Mouse (Mus musculus) B cell, adult (primary cell): Measurements from ENCODE around the gene Lrrn2. TPM values are rescaled to one million over a fixed set of nuclear protein-coding genes. Genes with fewer than 3 reads are reported as not detected.

Experiments
- total RNA-seq: library from RNA; stranded (reverse); gene quantifications from 4 replicates; pipeline ENCODE4 v1.2.4, GENCODE M21; 2023; ENCODE audit not compliant: inconsistent age

Gene Lrrn2
- total RNA-seq = not detected in 4 replicates

DNA sequence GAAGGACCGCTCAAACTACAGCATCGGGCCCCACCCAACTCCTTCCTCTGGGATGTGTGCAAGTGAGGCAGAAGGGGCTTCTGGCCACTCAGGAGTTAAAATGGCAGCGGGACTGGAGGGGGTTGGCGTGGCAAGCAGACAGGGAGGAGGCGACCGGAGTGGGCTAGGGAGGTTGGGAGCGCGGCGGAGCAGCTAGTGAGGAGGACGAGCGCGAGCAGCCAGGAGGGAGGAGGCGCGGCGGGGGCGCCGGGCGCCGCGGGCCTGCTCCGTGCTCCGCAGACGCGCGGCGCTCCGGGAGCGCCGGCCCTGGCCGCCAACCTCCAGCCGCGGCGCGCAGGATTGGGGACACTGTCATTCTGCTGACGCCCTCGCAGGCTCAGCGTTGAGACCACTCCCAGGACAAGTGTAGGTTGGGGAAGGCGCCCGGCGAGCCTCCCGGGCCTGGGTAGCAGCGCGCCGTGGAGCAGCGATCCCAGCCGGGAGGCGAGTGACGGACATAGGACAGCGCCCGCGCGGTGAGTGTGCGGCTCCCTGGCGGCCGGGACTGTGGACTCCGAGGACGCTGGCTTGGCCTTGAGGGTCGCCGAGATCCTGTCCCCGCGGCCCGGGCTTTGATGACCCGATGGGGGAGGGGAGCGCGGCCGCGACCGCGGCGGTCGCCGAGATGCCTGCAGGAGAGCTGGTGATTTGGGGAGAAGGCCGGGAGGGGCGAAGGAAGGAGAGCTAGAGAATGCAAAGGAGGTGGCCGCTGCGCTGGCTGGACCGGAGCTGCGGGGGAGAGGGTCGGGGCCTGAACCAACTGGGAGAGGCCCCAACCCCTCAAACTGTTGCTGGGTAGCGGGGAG lies at the start of gene Lrrn2:
Gene Lrrn2, plus strand, starts transcription at position 113 of the 845 bp plus-strand sequence.

Other genes starting within 250 kb of the Lrrn2 start
- 0.06 to 0.19 TPM (median 0.11 TPM) in 4 replicates for gene Nfasc, start 138.5 kb upstream of the Lrrn2 start, total RNA-seq
- gene Mdm4, start 150.3 kb downstream of the Lrrn2 start, total RNA-seq = 222 to 254 TPM (median 246 TPM) in 4 replicates
- gene Pik3c2b, start 165.4 kb downstream of the Lrrn2 start, total RNA-seq = 111 to 118 TPM (median 117 TPM) in 4 replicates